Mouse (Mus musculus) heart, postnatal 0 days (tissue): ENCODE measurements at regions not wholly inside any gene's neighbourhood (a gene's known extent, or its start where the extent isn't known, plus 50 kb on each side); places are given as distances from the start of the nearest gene placed in this dataset.
A peak's percentile ranks its signal among the peaks of the same experiment; 100 is the strongest.

ENCODE experiments used
- ATAC-seq: fragments of 200-750 bp; cut with Nextera tagmentation; 2 replicates; pipeline ENCODE4 v1.8.0; 2017; ENCODE audit warnings: low read depth, moderate number of reproducible peaks, moderate library complexity; ENCODE audit not compliant: insufficient read depth
- DNase-seq: peaks from one replicate; pipeline ENCODE4 v3.0.0-alpha.2; 2016; ENCODE audit warnings: low spot score
- H3K27ac ChIP-seq: fragments of 300-500 bp; sonication (generic); 2 replicates; pipeline ENCODE4 v1.5.1; 2014; ENCODE audit warnings: low read depth, mild to moderate bottlenecking
- H3K27me3 ChIP-seq: fragments of 300-500 bp; sonication (generic); 2 replicates; pipeline ENCODE4 v1.6.1; 2014; ENCODE audit warnings: low read length, mixed read lengths; ENCODE audit not compliant: control insufficient read depth, insufficient read depth
- H3K36me3 ChIP-seq: fragments of 300-500 bp; sonication (generic); replicated peaks from 2 replicates; pipeline ENCODE4 v1.6.1; 2014; ENCODE audit warnings: low read length, mixed read lengths; ENCODE audit not compliant: control insufficient read depth, insufficient read depth
- H3K4me1 ChIP-seq: fragments of 300-500 bp; sonication (generic); 2 replicates; pipeline ENCODE4 v1.6.1; 2014; ENCODE audit warnings: antibody characterized with exemption; ENCODE audit not compliant: control insufficient read depth, insufficient read depth
- H3K4me2 ChIP-seq: fragments of 300-500 bp; sonication (generic); 2 replicates; pipeline ENCODE4 v1.6.1; 2014; ENCODE audit warnings: low read depth, mild to moderate bottlenecking, low read length, moderate library complexity
- H3K4me3 ChIP-seq: fragments of 300-500 bp; sonication (generic); 2 replicates; pipeline ENCODE4 v1.5.1; 2014; ENCODE audit warnings: low read depth, low read length
- H3K9ac ChIP-seq: fragments of 300-500 bp; sonication (generic); replicated peaks from 2 replicates; pipeline ENCODE4 v1.6.1; 2014; ENCODE audit warnings: low read depth, low read length, mixed read lengths
- H3K9me3 ChIP-seq: fragments of 300-500 bp; sonication (generic); replicated peaks from 2 replicates; pipeline ENCODE4 v1.6.1; 2016; ENCODE audit warnings: low read length; ENCODE audit not compliant: control insufficient read depth
- CTCF ChIP-seq: IDR thresholded peaks from 2 replicates; pipeline ENCODE4 v1.5.1; 2016; ENCODE audit warnings: antibody characterized with exemption, control low read depth, low read depth
- EP300 ChIP-seq: IDR thresholded peaks from 2 replicates; pipeline ENCODE4 v1.6.1; 2016; ENCODE audit warnings: antibody characterized with exemption, low read depth
- WGBS: fragments of 180-500 bp; shearing (Covaris S2); extraction: QIAGEN DNeasy Blood & Tissue Kit; methylation state at CpG from one replicate; pipeline ENCODE4 v1.1.7; 2014; 5-methylcytosine and 5-hydroxymethylcytosine counted together

- Histone ChIP-seq H3K4me2 (no peak overlapping the region), H3K9ac (no peak overlapping the region), H3K27ac (no peak overlapping the region), H3K4me3 (no peak overlapping the region), H3K4me1 (peaks cover 4% of the 10 kb centered on the region; the same call in 1 of the 2 replicates), H3K9me3 (no peaks in the 10 kb centered on the region), H3K27me3 (peaks cover 6% of the 10 kb centered on the region; the same call in 1 of the 2 replicates), H3K36me3 (no peaks in the 10 kb centered on the region)
- 69% methylated on average over 3 of the region's 3 CpGs for WGBS
- DNase-seq (no peak), ATAC-seq (no peak)
- TF ChIP-seq EP300, result no peak
- no peak for TF ChIP-seq CTCF
These were observed 95.9 kb upstream of the Tmem45b start for GRCm38 (mm10) chr9:31560226-31560556.

GRCm38 (mm10) chr9:31559506-31560225 lies 95.4 kb upstream of the Tmem45b start:
- Histone ChIP-seq H3K4me1 (peaks cover 4% of the 10 kb centered on the region; the same call in 1 of the 2 replicates), H3K36me3 (no peaks in the 10 kb centered on the region), H3K4me3 (no peak overlapping the region), H3K27ac (no peak overlapping the region), H3K4me2 (peak overlapping the region; percentile 54), H3K27me3 (peaks cover 6% of the 10 kb centered on the region; the same call in 1 of the 2 replicates), H3K9ac (no peak overlapping the region), H3K9me3 (no peaks in the 10 kb centered on the region)
- ATAC-seq (peak; percentile 39; the same call in 1 of the 2 replicates), DNase-seq (peak; percentile 74)
- WGBS, result 26% methylated on average over 18 of the region's 18 CpGs
- TF ChIP-seq CTCF (peak; percentile 100), EP300 (no peak)

- no peak overlapping the region for H3K4me2 ChIP-seq
- no peak overlapping the region for H3K9ac ChIP-seq
- H3K4me1 ChIP-seq, result no peaks in the 10 kb centered on the region
- no peak for DNase-seq
- H3K27ac ChIP-seq, result no peak overlapping the region
- WGBS, result 51% methylated on average over 6 of the region's 6 CpGs
- no peaks in the 10 kb centered on the region for H3K36me3 ChIP-seq
- H3K9me3 ChIP-seq, result no peaks in the 10 kb centered on the region
- ATAC-seq, result no peak
- TF ChIP-seq EP300 (no peak), CTCF (no peak)
- H3K4me3 ChIP-seq, result no peak overlapping the region
- no peaks in the 10 kb centered on the region for H3K27me3 ChIP-seq
These were observed 79.4 kb upstream of the Tmem45b start for GRCm38 (mm10) chr9:31543691-31544052.

GRCm38 (mm10) chr9:31542909-31543690 lies 78.8 kb upstream of the Tmem45b start:
- WGBS, result 10% methylated on average over 13 of the region's 13 CpGs
- peak; percentile 62 for ATAC-seq
- TF ChIP-seq CTCF, result peak; percentile 94
- no peak for TF ChIP-seq EP300

GRCm38 (mm10) chr9:31541615-31542191 lies 77.4 kb upstream of the Tmem45b start:
- Histone ChIP-seq H3K4me1 (no peaks in the 10 kb centered on the region), H3K9me3 (no peaks in the 10 kb centered on the region), H3K27ac (no peak overlapping the region), H3K9ac (no peak overlapping the region), H3K36me3 (no peaks in the 10 kb centered on the region), H3K4me2 (no peak overlapping the region), H3K4me3 (no peak overlapping the region), H3K27me3 (no peaks in the 10 kb centered on the region)
- ATAC-seq (no peak), DNase-seq (no peak)
- 44% methylated on average over 5 of the region's 5 CpGs for WGBS
- TF ChIP-seq EP300 (no peak), CTCF (no peak)

More at GRCm38 (mm10) chr9:31542909-31543690, 78.8 kb upstream of the Tmem45b start:
- Histone ChIP-seq H3K9me3 (no peaks in the 10 kb centered on the region), H3K9ac (no peak overlapping the region), H3K4me2 (no peak overlapping the region), H3K4me3 (no peak overlapping the region), H3K36me3 (no peaks in the 10 kb centered on the region), H3K27ac (no peak overlapping the region), H3K27me3 (no peaks in the 10 kb centered on the region), H3K4me1 (no peaks in the 10 kb centered on the region)
- peak; percentile 50 for DNase-seq
